Mouse (Mus musculus) frontal cortex, postnatal 36 days (tissue): Measurements from ENCODE around the gene Hdac2.

Experiments used
- DNase-seq, 2 experiments: peaks; one replicate each; pipeline ENCODE4 v3.0.0; 2022; ENCODE audit warnings: low spot score in 2 of 2

The Hdac2 gene

DNA sequence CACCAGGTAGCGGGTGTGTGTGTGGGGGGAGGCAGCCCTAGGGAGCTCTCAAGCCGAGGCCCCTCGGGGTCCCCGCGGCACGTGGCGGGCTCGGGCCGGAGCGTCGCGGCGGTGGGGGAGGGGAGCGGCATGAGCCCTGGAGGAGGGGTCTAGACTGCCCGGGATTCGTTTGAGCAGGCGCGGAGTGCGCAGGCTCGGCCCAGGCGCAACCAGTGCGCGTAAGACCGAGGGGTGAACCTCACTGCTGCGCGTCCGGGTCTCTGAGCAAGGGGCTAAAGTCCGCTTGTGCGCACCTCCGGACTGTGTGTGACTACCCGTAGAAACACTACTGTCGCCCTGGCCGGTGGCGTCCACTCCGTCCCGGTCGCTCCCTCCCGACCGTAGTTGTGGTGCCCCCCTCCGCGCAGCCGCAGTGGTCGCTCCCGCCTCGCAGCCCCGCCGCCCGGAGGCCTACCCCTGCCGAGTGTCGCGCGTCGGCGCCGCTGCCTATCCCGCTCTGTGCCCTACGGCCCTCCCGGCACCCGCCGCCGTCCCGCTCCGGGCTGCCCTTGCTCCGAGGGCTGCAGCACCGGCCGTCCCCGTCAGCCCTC, at the start of gene Hdac2:
Gene Hdac2, plus strand, starts transcription at position 459 of the 590 bp plus-strand sequence.
- peak; percentile 86 to 88 for DNase-seq

DNA sequence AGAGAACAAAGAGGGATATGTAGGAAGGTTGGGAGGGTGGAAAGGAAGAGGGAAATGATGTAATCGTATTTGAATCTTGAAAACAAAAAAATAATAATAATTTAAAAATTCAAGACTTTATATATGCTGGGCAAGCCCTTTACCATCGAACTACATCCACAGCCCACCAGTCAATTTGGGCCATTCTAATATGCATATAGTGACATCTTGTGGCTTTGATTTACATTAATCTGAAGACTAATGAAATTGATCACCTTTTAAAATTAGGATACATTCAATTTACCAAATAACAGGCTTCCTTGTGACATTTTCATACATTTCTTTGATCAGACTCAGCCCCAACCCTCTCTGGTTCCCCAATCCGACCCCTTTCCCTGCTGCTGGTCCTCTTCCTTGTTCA, 46.1 kb upstream of the Hdac2 start:
- no peak for DNase-seq

DNA sequence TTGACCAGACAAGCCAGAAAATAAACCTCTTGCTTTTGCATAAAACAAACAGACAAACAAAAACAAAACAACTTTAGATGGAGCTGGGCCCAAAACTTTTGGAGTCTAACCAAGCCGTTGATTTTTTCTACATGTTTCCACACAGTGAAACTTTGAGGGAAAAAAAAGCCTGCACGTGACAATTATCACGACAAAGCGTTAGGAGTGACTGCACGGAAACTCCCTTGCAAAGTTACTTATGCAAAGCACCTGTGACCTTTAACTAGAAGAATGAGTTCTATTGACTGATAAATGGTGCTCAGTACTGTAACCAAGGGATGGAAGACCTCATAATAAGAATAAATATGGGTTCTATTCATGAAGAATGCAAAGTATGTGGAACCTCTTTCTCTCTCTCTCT, 38.5 kb upstream of the Hdac2 start:
- DNase-seq = no peak

DNA sequence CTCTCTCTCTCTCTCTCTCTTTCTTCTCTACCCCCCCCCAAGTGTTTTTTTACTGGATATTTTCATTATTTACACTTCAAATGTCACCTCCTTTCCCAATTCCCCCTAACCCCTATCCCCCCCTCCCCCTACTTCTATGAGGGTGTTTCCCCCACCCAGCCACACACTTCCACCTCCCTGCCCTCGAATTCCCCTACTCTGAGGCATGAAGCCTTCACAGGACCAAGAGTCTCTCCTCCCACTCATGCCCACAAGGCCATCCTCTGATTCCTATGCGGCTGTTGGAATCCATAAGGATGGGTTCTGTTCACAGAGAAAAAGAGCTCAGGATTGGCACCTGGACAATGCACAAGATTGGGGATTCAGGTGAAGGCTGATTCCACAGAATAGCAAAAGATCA, 38.1 kb upstream of the Hdac2 start:
- no peak for DNase-seq

DNA sequence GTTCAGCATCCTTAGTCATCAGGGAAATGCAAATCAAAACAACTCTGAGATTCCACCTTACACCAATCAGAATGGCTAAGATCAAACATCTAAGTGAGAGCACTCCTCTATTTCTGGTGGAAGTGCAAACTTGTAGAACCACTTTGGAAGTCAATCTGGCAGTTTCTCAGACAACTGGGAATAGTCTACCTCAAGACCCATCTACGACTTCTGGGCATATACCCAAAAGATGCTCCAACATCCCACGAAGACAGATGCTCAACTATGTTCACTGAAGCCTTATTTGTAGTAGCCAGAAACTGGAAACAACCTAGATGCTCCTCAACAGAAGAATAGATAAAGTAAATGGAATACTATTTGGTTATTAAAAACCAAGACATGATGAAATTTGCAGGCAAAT, 22.6 kb upstream of the Hdac2 start:
- DNase-seq = peak in 1 of 2 experiments; percentile 60

DNA sequence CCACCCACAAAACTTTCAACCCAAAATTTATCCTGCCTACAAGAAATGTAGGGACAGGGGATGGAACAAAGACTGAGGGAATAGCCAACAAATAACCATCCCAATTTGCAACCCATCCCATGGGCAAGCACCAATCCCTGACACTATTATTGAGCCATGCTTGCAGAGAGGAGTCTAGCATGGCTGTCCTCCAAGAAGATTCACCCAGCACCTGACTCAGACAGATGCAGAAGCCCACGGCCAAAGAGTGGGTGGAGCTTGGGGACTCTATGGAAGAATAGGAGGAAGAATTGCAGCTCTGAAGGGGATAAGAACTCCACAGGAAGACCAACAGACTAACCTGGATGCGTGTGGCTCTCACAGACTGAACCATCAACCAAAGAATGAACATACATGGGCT, 21.7 kb upstream of the Hdac2 start:
- peak in 1 of 2 experiments; percentile 9 for DNase-seq

DNA sequence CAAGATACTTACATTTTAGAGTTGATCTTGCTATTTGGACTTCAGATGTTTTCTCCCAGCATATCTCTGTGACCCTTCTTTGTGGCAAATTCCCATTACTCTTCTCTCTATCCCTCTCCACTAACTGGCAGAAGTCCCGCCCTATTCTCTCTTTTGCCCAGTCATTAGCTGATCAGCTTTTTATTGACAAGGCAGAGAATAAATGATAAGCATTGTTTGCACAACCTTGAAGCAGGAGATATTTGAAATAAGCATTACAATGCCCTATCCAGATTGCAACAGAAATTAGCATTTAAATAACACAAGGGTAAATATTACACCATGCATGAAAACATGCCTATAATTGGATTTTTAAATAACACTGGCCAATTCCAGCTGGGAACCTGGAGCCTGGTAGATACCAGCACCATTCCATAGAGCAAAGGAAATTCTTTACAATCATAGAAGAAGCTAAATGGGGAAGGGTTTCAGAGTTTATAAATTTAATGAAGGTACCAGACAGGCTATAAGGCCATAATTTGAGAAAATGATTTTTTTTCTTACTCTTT, 14.7 kb upstream of the Hdac2 start:
- DNase-seq = no peak

DNA sequence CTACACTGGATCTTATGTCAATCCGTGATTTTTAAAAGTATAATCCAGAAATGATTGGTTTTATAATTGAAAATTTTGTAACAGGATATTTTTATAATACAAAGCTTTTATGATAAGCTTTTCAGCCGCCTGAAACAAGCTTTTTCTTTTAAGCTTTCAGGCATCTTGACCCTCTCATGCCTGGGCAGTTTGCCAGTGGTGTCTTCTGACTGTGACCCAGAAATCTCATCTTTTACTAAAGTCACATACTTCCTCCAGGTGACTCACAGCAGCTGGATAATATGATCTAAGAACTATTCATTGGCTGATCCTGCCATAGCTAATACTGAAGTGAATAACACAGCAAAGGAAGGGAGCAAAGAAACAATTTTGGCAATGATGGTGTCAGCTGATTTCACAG, 9.9 kb upstream of the Hdac2 start:
- DNase-seq = no peak

DNA sequence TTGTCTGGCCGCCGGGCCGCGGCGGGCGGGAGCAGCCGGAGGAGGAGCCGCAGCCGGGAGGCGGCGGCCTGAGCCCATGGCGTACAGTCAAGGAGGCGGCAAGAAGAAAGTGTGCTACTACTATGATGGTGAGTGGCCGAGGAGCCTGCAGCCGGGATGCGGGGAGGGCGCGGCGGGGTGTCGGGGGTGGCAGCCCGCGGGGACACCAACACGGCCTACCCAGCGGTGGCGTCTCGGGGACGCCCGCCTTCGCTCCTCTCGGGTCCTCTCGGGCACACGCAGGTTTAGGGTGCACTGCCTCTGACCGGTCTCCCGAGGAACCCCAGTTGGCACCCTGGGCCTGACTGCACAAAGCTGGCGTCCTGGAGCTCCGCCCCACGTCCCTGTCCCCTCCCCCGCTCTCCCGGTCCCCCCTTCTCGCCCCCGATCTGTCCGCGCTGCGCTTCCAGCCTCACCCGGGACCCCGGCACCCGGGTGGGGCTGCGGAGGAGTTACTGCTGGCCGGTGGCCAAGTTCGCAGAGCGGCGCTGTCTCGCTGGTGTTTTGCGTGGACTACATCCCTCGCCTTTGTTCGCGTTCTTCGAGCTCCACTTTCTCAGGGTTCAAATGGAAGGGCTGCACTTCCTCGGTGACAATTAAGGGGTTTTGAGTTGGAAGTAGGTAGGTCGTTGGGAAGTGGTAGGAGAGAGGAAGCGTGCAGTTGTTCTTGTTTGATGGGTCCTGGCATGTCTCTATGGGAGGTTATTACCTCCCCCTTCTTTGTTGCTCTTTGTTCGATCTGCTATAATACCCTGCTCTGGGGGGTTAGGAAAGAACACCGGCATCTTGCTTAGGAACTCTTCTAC, 554 bp downstream of the Hdac2 start:
- DNase-seq = peak; percentile 67 to 77

DNA sequence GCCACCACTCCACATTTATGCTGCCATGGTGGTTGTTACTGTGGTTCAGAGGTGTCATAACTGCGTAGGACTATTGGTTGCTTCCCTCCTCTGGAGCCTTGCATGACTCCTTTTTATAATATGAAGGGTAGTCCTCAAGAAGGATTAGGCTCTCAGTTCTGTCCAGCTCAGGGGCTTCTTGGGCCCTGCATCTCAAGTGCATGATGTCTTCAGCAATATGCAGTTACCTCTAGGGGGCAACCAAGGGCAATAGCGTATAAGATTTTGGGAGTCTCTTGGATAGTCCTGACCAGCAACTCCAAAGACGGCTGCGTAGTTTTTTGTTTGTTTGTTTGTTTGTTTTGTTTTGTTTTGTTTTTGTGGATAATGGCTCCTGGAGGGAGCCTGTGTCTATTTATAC, 7.5 kb downstream of the Hdac2 start:
- no peak for DNase-seq

DNA sequence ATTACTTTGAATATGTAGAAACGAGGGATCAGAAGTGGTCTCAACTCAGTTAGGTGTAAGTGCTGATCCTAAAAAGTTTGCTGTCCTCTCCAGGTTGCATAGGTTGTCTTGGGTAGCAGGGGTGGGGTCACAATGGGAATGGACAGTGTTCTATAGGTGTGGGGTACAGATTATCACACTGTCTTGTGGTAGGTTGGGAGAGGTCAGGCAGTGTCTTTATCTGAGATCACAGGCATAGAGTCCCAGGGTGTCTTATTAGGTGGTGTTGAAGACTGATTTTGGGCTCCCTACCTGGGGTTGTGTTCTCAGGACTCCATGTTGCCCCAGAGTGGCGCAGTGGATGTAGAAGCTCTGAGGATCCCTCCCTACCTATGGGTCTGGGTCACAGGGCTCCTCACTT, 17.8 kb downstream of the Hdac2 start:
- no peak for DNase-seq

DNA sequence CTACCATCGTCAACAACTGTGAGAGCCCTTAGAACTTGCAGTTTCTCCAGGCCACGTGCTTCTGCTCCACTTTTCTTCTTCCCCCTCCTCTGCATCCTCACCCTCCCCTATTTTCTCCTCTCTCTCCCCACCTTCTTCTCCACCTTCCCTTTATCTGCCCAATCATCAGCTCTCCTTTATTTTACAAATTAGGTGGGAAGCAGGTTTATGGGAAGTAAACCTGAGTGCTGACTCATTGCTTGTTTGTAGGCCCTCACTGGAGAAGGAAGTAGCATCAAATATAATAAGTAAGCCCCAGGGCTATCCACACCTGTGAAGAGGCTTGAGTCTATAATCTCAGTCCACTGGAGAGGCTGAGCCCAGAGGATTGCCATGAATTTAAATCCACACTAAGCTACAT, 26.5 kb downstream of the Hdac2 start:
- no peak for DNase-seq

DNA sequence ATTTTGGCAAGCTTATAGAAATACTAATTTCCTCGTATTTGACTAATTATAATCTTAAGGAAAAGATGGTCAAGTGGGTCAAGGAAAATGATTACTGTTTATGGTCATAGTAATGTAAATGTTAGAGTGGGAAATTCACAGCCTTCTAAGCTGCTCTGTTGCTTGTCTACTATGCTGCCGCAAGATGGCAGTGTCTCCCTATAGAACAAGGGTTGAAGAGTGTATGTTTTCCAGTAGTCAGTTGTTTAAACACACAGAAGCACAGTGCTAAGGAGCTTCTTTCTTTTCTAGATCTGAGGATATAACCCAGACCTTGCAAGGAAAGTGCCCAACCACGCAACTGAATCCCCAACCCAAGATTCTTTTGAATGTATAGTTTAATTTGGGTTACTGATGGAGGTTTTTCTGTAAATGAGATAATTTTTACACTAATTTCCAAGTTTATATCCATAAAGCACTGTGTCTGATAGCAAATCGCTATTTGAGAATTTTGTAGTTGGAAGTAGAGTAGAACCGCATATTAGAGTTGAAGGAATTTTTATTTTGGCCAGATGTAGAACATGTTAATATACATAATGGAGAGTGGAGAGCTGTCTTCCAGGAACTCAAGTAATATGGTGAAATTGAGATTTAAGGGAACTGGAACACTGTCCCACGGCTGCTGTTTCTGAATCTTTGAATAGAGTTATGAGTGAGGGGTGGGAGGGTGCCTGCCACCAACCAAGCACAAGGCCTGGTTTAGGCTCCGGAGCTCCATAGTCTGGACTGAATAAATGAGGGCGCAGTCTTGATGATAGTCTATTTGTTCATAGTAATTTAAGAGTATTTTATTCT, 40.1 kb downstream of the Hdac2 start:
- DNase-seq = peak; percentile 56 to 68

DNA sequence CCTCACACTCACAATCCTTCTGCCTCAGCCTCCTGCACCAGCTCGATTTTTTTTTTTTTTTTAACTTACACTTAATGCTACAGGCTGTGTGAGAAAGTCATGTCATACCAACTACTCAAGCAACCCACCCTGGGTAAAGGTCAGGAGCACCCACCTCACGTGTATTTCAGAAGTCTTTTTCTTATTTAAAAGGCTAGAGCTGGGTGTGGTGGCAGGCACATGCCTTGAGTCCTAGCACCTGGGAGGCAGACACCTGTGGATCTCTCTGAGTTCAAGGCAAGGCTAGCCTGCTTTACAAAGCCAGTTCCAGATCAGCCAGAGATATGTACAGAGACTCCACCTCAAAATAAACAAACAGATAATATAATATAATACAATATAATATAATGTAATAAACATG, 41.4 kb downstream of the Hdac2 start:
- DNase-seq = no peak

DNA sequence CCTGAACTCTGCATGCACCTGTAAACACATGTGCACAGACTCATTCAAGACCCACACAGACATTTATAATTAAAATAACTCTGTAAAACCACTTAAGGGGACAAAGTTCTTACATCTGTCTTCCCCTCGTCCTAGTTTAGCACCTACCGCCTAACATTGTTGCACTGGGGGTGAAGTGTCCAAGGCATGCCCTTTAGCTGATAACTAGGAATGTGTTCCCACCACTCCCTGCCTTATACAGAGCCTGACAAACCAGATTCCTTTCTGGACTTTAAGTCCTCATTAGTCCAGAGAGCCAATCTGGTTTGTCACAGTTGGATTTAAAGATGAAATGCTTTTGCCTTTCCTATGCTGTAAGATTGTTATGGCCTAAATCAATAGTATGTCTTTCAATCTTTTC, 41.9 kb downstream of the Hdac2 start:
- no peak for DNase-seq

DNA sequence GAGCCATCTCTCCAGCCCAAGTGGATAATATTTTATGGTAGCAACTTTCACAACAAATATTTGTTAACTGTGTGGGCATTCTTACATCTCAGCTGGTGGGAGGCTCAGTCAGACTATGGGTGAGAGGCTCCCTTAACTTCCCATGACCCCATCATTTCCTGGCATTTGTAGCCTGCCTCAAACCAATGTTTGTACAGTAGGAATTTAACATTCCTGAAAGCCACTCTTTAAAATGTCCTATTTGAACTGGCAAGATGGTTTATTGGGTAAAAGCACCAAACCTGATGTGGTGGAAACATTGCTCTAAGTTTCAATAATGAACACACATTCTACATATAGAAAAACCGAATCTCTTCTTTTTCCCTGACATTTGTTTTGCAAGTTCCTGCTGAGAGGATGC, 50.0 kb downstream of the Hdac2 start:
- no peak for DNase-seq

DNA sequence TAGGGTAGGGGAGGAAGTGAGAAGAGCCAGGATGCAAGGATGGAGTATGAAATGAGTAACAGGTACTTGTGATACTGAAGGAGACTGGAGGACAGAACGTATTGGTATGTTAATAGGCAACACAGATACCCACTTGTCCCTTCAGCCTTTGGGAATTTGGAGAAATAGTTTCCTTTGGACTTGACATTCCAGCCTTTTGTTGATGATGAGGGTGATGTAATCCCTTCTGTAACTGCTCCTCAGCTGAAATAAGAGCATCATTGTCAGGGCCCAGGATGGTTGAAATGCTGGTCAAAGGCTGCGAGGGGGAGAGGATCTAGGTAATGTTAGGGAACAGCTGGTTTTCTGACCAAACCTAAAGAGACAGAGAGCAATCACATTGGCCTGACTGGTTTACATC, 54.3 kb downstream of the Hdac2 start:
- no peak for DNase-seq

DNA sequence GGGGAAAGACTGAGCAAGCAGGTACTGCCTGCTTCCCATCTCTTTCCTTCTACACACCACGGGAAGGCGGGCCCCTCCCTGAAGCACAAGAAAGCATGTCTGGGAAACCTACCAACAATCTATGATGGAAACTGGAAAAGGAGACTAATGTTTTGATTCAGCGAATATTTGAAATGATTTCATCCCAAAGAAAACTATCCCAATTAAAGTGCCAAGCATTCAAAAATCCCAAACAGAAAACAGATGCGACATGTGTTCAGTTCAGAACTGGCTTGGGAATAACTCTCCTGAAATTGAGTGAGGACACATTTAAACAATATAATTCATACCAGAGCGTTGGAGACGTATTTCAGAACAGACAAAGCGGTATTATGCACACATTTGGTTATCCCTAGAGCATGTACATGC, 60.8 kb downstream of the Hdac2 start:
- no peak for DNase-seq

DNA sequence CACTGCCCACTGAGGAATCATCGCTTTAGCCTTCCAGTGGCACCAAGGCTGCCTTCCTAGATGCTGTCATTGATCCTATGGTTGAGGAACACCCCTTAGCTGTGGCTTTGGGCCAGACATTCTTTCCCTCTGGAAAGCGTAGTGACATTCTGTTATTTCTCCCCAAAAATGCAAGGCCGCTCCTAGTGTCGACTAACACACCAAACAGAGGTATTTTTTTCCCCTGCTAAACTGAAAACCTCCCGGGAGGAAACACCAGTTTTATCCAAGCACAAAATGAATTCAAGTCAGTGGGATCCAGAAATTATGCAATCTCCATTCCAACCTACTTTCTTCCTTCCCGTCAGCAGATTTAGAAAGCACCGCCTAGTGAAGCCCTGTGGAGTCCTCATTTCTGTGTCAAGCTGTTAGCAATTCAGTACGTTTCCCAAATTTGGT, 73.3 kb downstream of the Hdac2 start:
- peak; percentile 45 to 66 for DNase-seq
